Mouse (Mus musculus) left cerebral cortex, postnatal 14 days (tissue): ENCODE results near the gene Vps13d. TPM values are rescaled to one million over a fixed set of nuclear protein-coding genes. Genes with fewer than 3 reads are reported as not detected.

Experiments
- DNase-seq, 2 experiments: peaks; one replicate each; pipeline ENCODE4 v3.0.0; 2021 to 2022; ENCODE audit warnings: low spot score in 2 of 2, mixed read lengths in 1 of 2
- intact Hi-C: fragments of 180-260 bp; cut with DNase I; formaldehyde crosslinking; loops from one replicate; pipeline ENCODE4 v1.15.1; 2025
- long read RNA-seq, 2 experiments: library from polyadenylated mRNA; stranded (forward); transcript quantifications; one replicate each; pipeline ENCODE4 v2.0.0; 2021
- total RNA-seq, 2 experiments: library from RNA; stranded (reverse); gene quantifications; 2 replicates each; pipeline ENCODE4 v1.2.3; 2021

Gene Vps13d
- total RNA-seq, result 10 to 100 TPM; 55.5 to 56.5 TPM
- long read RNA-seq, experiment 1, partial matches to known transcripts, result 3 of 5 reads
- long read RNA-seq, experiment 1, other reads (novel, unspliced or antisense), result 2 of 5 reads
- long read RNA-seq, experiment 2, partial matches to known transcripts, result 1 of 3 reads
- long read RNA-seq, experiment 2, other reads (novel, unspliced or antisense), result 1 of 3 reads

- intact Hi-C loops, result no loop called here
- DNase-seq, result peak; percentile 92 to 95
Observed at GRCm38 (mm10) chr4:145194559-145195162, at the start of gene Vps13d. Gene Vps13d (minus strand): TSS chr4:145195005.

GRCm38 (mm10) chr4:145242719-145243350 is 48.0 kb upstream of the Vps13d start:
- intact Hi-C loops, result no loop called here

GRCm38 (mm10) chr4:145240723-145241231 is 46.0 kb upstream of the Vps13d start:
- DNase-seq, result peak in 1 of 2 experiments; percentile 28
- intact Hi-C loops, result no loop called here

More at GRCm38 (mm10) chr4:145242719-145243350, 48.0 kb upstream of the Vps13d start:
- DNase-seq, result no peak

- DNase-seq, result peak; percentile 55 to 58
- intact Hi-C loops, result no loop called here
Observed at GRCm38 (mm10) chr4:145239049-145239830, 44.4 kb upstream of the Vps13d start.

GRCm38 (mm10) chr4:145236027-145236426 is 41.2 kb upstream of the Vps13d start:
- no peak for DNase-seq
- intact Hi-C loops, result no loop called here

GRCm38 (mm10) chr4:145233487-145234228 is 38.9 kb upstream of the Vps13d start:
- intact Hi-C loops, result no loop called here
- DNase-seq, result no peak

- intact Hi-C loops, result no loop called here
- DNase-seq, result no peak
Observed at GRCm38 (mm10) chr4:145231732-145232131, 36.9 kb upstream of the Vps13d start.

GRCm38 (mm10) chr4:145230647-145231046 is 35.8 kb upstream of the Vps13d start:
- no peak for DNase-seq
- intact Hi-C loops, result no loop called here

- DNase-seq, result no peak
- intact Hi-C loops, result no loop called here
Observed at GRCm38 (mm10) chr4:145229524-145230163, 34.8 kb upstream of the Vps13d start.

GRCm38 (mm10) chr4:145229051-145229450 is 34.2 kb upstream of the Vps13d start:
- DNase-seq, result no peak
- intact Hi-C loops, result no loop called here

GRCm38 (mm10) chr4:145224613-145225012 is 29.8 kb upstream of the Vps13d start:
- intact Hi-C loops, result no loop called here
- no peak for DNase-seq

- intact Hi-C loops, result no loop called here
Observed at GRCm38 (mm10) chr4:145222064-145222463, 27.3 kb upstream of the Vps13d start.

GRCm38 (mm10) chr4:145221379-145221778 is 26.6 kb upstream of the Vps13d start:
- intact Hi-C loops, result no loop called here

More at GRCm38 (mm10) chr4:145222064-145222463, 27.3 kb upstream of the Vps13d start:
- DNase-seq, result peak in 1 of 2 experiments; percentile 51

GRCm38 (mm10) chr4:145220001-145220400 is 25.2 kb upstream of the Vps13d start:
- no peak for DNase-seq

More at GRCm38 (mm10) chr4:145221379-145221778, 26.6 kb upstream of the Vps13d start:
- no peak for DNase-seq

GRCm38 (mm10) chr4:145219240-145219985 is 24.6 kb upstream of the Vps13d start:
- intact Hi-C loops, result no loop called here
- peak in 1 of 2 experiments; percentile 34 for DNase-seq

More at GRCm38 (mm10) chr4:145220001-145220400, 25.2 kb upstream of the Vps13d start:
- intact Hi-C loops, result no loop called here

GRCm38 (mm10) chr4:145217837-145218236 is 23.0 kb upstream of the Vps13d start:
- DNase-seq, result no peak
- intact Hi-C loops, result no loop called here

GRCm38 (mm10) chr4:145217046-145217445 is 22.2 kb upstream of the Vps13d start:
- intact Hi-C loops, result no loop called here
- DNase-seq, result no peak

GRCm38 (mm10) chr4:145215396-145215795 is 20.6 kb upstream of the Vps13d start:
- no peak for DNase-seq
- intact Hi-C loops, result no loop called here
